Mouse (Mus musculus) erythroblast, embryonic 14.5 days (primary cell): Measurements from ENCODE around the gene Lypd8.

Experiments
- GATA1 ChIP-seq: IDR thresholded peaks from 2 replicates; pipeline ENCODE4 v1.6.1; 2012; ENCODE audit warnings: low read length, inconsistent platforms, mixed read lengths
- TAL1 ChIP-seq: IDR thresholded peaks from 3 replicates; pipeline ENCODE4 v1.6.1; 2012; ENCODE audit warnings: low read length, inconsistent platforms, mixed read lengths

GRCm38 (mm10) chr11:58331546-58331945 is 47.3 kb upstream of the Lypd8 start:
- TF ChIP-seq TAL1 (no peak), GATA1 (no peak)
